Mouse (Mus musculus) forebrain, embryonic 16.5 days (tissue): ENCODE results near the gene Acot13. TPM values are rescaled to one million over a fixed set of nuclear protein-coding genes. Genes with fewer than 3 reads are reported as not detected.

Experiments used
- ATAC-seq: fragments of 200-750 bp; cut with Nextera tagmentation; 2 replicates; pipeline ENCODE4 v1.8.0; 2017; ENCODE audit warnings: mild to moderate bottlenecking, moderate library complexity
- H3K27ac ChIP-seq: fragments of 300-500 bp; sonication (generic); 2 replicates; pipeline ENCODE4 v1.5.1; 2014; ENCODE audit warnings: low read length, control low read depth
- H3K27me3 ChIP-seq: fragments of 300-500 bp; sonication (generic); replicated peaks from 2 replicates; pipeline ENCODE4 v1.6.1; 2014; ENCODE audit warnings: low read length; ENCODE audit not compliant: control insufficient read depth, insufficient read depth
- H3K36me3 ChIP-seq: fragments of 300-500 bp; sonication (generic); 2 replicates; pipeline ENCODE4 v1.6.1; 2014; ENCODE audit not compliant: control insufficient read depth, insufficient read depth
- H3K4me1 ChIP-seq: fragments of 300-500 bp; sonication (generic); replicated peaks from 2 replicates; pipeline ENCODE4 v1.6.1; 2014; ENCODE audit warnings: low read length; ENCODE audit not compliant: control insufficient read depth, insufficient read depth
- H3K4me2 ChIP-seq: fragments of 300-500 bp; sonication (generic); 2 replicates; pipeline ENCODE4 v1.6.1; 2014; ENCODE audit warnings: mild to moderate bottlenecking, low read length, control low read depth
- H3K4me3 ChIP-seq: fragments of 300-500 bp; sonication (generic); replicated peaks from 2 replicates; pipeline ENCODE4 v1.5.1; 2014; ENCODE audit warnings: mild to moderate bottlenecking, low read length, control low read depth
- H3K9ac ChIP-seq: fragments of 300-500 bp; sonication (generic); replicated peaks from 2 replicates; pipeline ENCODE4 v1.6.1; 2014; ENCODE audit warnings: low read depth, low read length, control low read depth
- H3K9me3 ChIP-seq: fragments of 300-500 bp; sonication (generic); 2 replicates; pipeline ENCODE4 v1.6.1; 2016; ENCODE audit warnings: low read length; ENCODE audit not compliant: control insufficient read depth
- WGBS: fragments of 180-500 bp; shearing (Covaris S2); extraction: QIAGEN DNeasy Blood & Tissue Kit; methylation state at CpG from one replicate; pipeline ENCODE4 v1.1.7; 2014; 5-methylcytosine and 5-hydroxymethylcytosine counted together
- polyA plus RNA-seq: library from polyadenylated mRNA; unstranded; fragments of >200 nt; fragmentation: Nextera tagmentation; extraction: Ambion mirVana; gene quantifications from 2 replicates; pipeline ENCODE4 v1.2.1, GENCODE M21; 2015

Gene Acot13
- polyA plus RNA-seq, 1 experiment from 2014 or later = 55.8 TPM

- H3K4me2 ChIP-seq = no peak overlapping the region
- H3K9ac ChIP-seq = no peak overlapping the region
- no peaks in the 10 kb centered on the region for H3K9me3 ChIP-seq
- no peak for ATAC-seq
- no peaks in the 10 kb centered on the region for H3K4me1 ChIP-seq
- WGBS = 88% methylated on average over 1 of the region's 1 CpGs
- H3K27ac ChIP-seq = no peak overlapping the region
- peaks cover 39% of the 10 kb centered on the region for H3K36me3 ChIP-seq
- H3K4me3 ChIP-seq = no peak overlapping the region
- H3K27me3 ChIP-seq = no peaks in the 10 kb centered on the region
Observed at GRCm38 (mm10) chr13:24814616-24815015, 16.7 kb downstream of the Acot13 start.

- peaks cover 46% of the 10 kb centered on the region for H3K36me3 ChIP-seq
- no peaks in the 10 kb centered on the region for H3K27me3 ChIP-seq
- ATAC-seq = no peak
- no peak overlapping the region for H3K4me3 ChIP-seq
- no peaks in the 10 kb centered on the region for H3K9me3 ChIP-seq
- H3K4me1 ChIP-seq = no peaks in the 10 kb centered on the region
- 93% methylated on average over 2 of the region's 2 CpGs for WGBS
- no peak overlapping the region for H3K9ac ChIP-seq
- H3K4me2 ChIP-seq = no peak overlapping the region
- no peak overlapping the region for H3K27ac ChIP-seq
Observed at GRCm38 (mm10) chr13:24812521-24812920, 18.8 kb downstream of the Acot13 start.

- no peaks in the 10 kb centered on the region for H3K27me3 ChIP-seq
- H3K9me3 ChIP-seq = no peaks in the 10 kb centered on the region
- H3K27ac ChIP-seq = no peak overlapping the region
- peaks cover 24% of the 10 kb centered on the region for H3K36me3 ChIP-seq
- H3K4me1 ChIP-seq = peaks cover 18% of the 10 kb centered on the region
- H3K9ac ChIP-seq = no peak overlapping the region
- no peak for ATAC-seq
- H3K4me3 ChIP-seq = no peak overlapping the region
- no peak overlapping the region for H3K4me2 ChIP-seq
Observed at GRCm38 (mm10) chr13:24806079-24806478, 25.3 kb downstream of the Acot13 start.

- peaks cover 10% of the 10 kb centered on the region for H3K36me3 ChIP-seq
- H3K27me3 ChIP-seq = no peaks in the 10 kb centered on the region
- peak overlapping the region; percentile 70 for H3K4me3 ChIP-seq
- ATAC-seq = no peak
- H3K27ac ChIP-seq = no peak overlapping the region
- 14% methylated on average over 2 of the region's 2 CpGs for WGBS
- H3K9ac ChIP-seq = no peak overlapping the region
- peaks cover 23% of the 10 kb centered on the region for H3K4me1 ChIP-seq
- no peaks in the 10 kb centered on the region for H3K9me3 ChIP-seq
- H3K4me2 ChIP-seq = peak overlapping the region; percentile 87
Observed at GRCm38 (mm10) chr13:24803196-24803595, 28.1 kb downstream of the Acot13 start.

GRCm38 (mm10) chr13:24802131-24802691, 29.1 kb downstream of the Acot13 start:
- under 1% methylated on average over 26 of the region's 26 CpGs for WGBS
- H3K27ac ChIP-seq = peak overlapping the region; percentile 99; the same call in 1 of the 2 replicates
- no peaks in the 10 kb centered on the region for H3K27me3 ChIP-seq
- ATAC-seq = no peak
- H3K9ac ChIP-seq = peak overlapping the region; percentile 83
- peaks cover 3% of the 10 kb centered on the region for H3K36me3 ChIP-seq
- peaks cover 23% of the 10 kb centered on the region for H3K4me1 ChIP-seq
- H3K4me3 ChIP-seq = peak overlapping the region; percentile 70
- H3K4me2 ChIP-seq = peak overlapping the region; percentile 87
- no peaks in the 10 kb centered on the region for H3K9me3 ChIP-seq

GRCm38 (mm10) chr13:24801308-24801921, 29.9 kb downstream of the Acot13 start, which contains the start of gene BC005537:
Gene BC005537 (plus strand): TSS chr13:24801657.
- Histone ChIP-seq H3K9ac (peak within 1 kb of the TSS; percentile 83), H3K36me3 (0 out of 2 replicates have a peak, but pooled peaks cover 2% of the 10 kb centered on the region), H3K27me3 (no peaks in the 10 kb centered on the region), H3K4me1 (peaks cover 23% of the 10 kb centered on the region), H3K27ac (peak within 1 kb of the TSS; percentile 99), H3K9me3 (no peaks in the 10 kb centered on the region), H3K4me3 (peak within 1 kb of the TSS; percentile 70), H3K4me2 (peak within 1 kb of the TSS; percentile 94)
- ATAC-seq = peak; percentile 47
- WGBS = under 1% methylated on average over 52 of the region's 74 CpGs

GRCm38 (mm10) chr13:24800674-24801307, 30.5 kb downstream of the Acot13 start:
- Histone ChIP-seq H3K4me2 (peak overlapping the region; percentile 94), H3K27ac (peak overlapping the region; percentile 99), H3K4me1 (peaks cover 23% of the 10 kb centered on the region), H3K27me3 (no peaks in the 10 kb centered on the region), H3K9me3 (no peaks in the 10 kb centered on the region), H3K9ac (peak overlapping the region; percentile 83), H3K36me3 (0 out of 2 replicates have a peak, but pooled peaks cover 2% of the 10 kb centered on the region), H3K4me3 (peak overlapping the region; percentile 70)
- ATAC-seq = peak; percentile 96
- 1% methylated on average over 41 of the region's 42 CpGs for WGBS

- H3K27ac ChIP-seq = peak overlapping the region; percentile 89
- peak overlapping the region; percentile 70 for H3K4me3 ChIP-seq
- peak overlapping the region; percentile 94 for H3K4me2 ChIP-seq
- H3K9ac ChIP-seq = peak overlapping the region; percentile 71
- H3K27me3 ChIP-seq = no peaks in the 10 kb centered on the region
- H3K9me3 ChIP-seq = no peaks in the 10 kb centered on the region
- WGBS = under 1% methylated on average over 31 of the region's 31 CpGs
- ATAC-seq = peak; percentile 52
- H3K4me1 ChIP-seq = peaks cover 23% of the 10 kb centered on the region
- no peaks in the 10 kb centered on the region for H3K36me3 ChIP-seq
Observed at GRCm38 (mm10) chr13:24799925-24800673, 31.2 kb downstream of the Acot13 start.

- Histone ChIP-seq H3K27ac (no peak overlapping the region), H3K4me1 (peaks cover 19% of the 10 kb centered on the region), H3K4me3 (peak overlapping the region; percentile 70; the same call in 1 of the 2 replicates), H3K4me2 (peak overlapping the region; percentile 94), H3K9me3 (no peaks in the 10 kb centered on the region), H3K9ac (no peak overlapping the region; the same call in 1 of the 2 replicates), H3K27me3 (no peaks in the 10 kb centered on the region), H3K36me3 (no peaks in the 10 kb centered on the region)
- no peak for ATAC-seq
- WGBS = 76% methylated on average over 5 of the region's 5 CpGs
Observed at GRCm38 (mm10) chr13:24799378-24799777, 32.0 kb downstream of the Acot13 start.
